Mouse (Mus musculus): ENCODE results near the gene Pcsk5.

GRCm38 (mm10) chr19:17791485-17792052 is 45.9 kb downstream of the Pcsk5 start:
- TF ChIP-seq CTCF (IDR thresholded peaks at IDR 0.05; ENCODE audit: low read depth, low read length) (no peak), TAL1 (conservative IDR thresholded peaks at IDR 0.05; ENCODE audit: low read depth, low read length) (no peak), GATA1 (IDR thresholded peaks at IDR 0.05; ENCODE audit: borderline replicate concordance, low read length) (no peak), GATA2 (IDR thresholded peaks at IDR 0.05; ENCODE audit: borderline replicate concordance, low read depth, low read length) (no peak)

Measured in G1E (cell line).